Mouse (Mus musculus) G1E-ER4 (cell line): Measurements from ENCODE around the gene Snx14. TPM values are rescaled to one million over a fixed set of nuclear protein-coding genes. Genes with fewer than 3 reads are reported as not detected.
"Not testable (repeated sequence)": the region's sequence is repeated elsewhere in the genome, so short reads cannot be mapped to it uniquely, and the experiment has no call there.

Experiments used
- GATA1 ChIP-seq: IDR thresholded peaks from one replicate; pipeline ENCODE4 v1.8.0; 2012; ENCODE audit warnings: low read length, inconsistent platforms
- polyA plus RNA-seq: library from polyadenylated mRNA; stranded (reverse); fragments of >175 nt; gene quantifications from 2 replicates; pipeline ENCODE4 v1.2.3, GENCODE M21; 2012

Gene Snx14
- 7.6 and 11.3 TPM in 2 replicates for polyA plus RNA-seq

DNA sequence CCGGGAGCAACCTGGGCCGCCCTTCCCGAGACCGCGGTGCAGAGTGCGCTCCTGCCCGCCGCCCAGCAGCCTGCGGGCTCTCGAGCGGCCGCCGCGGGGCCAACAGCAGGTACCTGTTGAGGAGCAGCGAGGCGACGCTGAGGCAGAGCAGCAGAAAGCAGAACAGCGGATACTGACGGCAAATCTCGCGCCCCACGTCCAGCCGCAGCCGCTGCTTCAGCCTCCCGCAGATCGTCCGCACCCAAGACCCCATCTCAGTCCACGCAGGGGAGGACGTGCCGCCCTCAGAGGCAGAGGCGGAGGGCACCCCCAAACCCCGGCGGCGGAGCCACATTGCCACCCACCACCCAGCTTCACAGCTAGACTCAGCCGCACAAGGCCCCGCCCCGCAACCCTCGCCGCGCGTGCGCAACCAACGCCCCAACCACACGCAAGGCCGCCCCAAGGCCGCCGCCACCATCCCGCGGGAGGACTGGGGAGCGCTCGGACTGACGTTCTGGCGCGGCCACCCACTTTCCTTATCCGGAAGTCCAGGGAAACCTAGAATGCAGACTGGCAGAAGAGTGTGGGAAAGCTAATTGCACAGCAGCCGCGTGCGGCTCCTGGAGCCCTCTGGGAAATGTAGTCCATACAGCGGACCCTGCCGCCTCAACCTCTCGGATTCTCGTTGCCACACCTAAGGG is at the start of gene Snx14:
Gene Snx14, minus strand, starts transcription at position 404 of the 683 bp plus-strand sequence.
- TF ChIP-seq GATA1 = no peak

GRCm38 (mm10) chr9:88484531-88484930 is 45.8 kb upstream of the Snx14 start:
- TF ChIP-seq GATA1 = no peak

DNA sequence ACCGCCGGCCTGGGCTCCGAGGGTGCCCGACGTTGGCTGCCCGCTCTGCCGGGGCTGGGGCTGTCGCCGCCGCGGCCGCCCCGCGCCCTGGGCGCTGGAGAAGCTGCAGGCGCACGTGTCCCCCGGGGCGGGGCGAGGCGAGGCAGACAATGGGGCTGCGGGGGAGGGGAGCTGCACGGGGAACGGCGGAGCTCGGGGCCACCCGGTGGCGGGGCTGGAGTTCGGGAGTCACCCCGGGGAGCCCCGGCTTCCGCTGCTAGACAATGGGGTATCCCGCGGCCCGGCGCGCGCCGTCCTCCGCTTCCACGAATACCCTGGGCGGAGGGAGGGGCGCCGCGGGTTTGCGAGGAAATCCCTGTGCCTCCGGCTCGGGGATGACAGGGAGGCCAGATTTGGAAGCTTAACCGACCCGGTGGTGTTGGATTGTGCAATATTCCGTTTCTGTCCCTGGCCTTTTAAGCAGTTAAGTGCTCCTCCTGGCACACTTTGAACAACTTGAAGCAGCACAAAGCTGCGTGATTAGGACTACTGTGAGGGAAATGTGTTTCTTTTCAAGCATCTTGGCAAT is 44.2 kb upstream of the Snx14 start:
- no peak for TF ChIP-seq GATA1

- TF ChIP-seq GATA1 = not testable (repeated sequence)
Measured at GRCm38 (mm10) chr9:88482230-88482828, 43.6 kb upstream of the Snx14 start, which contains the start of gene Syncrip. TSS of gene Syncrip (minus strand) at chr9:88482574.

DNA sequence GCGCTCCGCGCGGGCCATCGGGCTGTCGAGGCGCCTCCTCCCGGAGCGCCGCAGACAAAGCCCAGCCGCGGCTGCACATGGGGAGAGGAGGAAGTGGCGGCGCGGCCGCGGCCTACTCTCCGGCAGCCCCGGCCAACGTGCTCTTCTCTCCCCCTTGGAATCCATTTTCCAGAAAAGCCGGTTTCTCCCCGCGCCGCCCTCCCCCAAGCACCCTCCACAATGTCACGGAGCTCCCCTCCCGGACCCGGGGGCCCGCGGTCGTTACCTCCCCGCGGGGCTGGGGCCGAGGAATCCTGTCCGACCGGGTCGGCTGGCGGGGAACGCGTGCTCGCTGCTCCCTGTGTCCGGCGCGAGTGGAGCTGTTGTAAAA is 43.0 kb upstream of the Snx14 start:
- TF ChIP-seq GATA1 = no peak

- TF ChIP-seq GATA1 = no peak
Measured at GRCm38 (mm10) chr9:88481061-88481790, 42.5 kb upstream of the Snx14 start.

DNA sequence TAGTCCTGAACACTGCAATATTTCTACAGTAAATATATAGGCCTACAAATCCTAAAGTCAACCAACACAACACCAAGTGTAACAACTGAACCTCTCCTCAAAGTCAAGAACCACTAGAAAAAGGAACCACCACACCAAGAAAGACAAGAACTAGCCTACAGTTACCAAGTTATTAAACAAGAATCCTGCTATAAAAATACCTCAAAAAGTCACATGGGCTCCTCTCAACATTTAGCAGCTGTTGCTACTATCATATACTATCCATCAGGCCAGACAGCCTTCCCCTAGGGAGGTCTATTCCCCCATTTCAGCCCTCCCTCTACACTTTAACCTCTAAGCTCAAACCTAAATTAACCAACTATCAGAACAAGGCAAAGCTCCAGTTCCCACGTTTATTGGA is 41.4 kb upstream of the Snx14 start:
- no peak for TF ChIP-seq GATA1

- no peak for TF ChIP-seq GATA1
Measured at GRCm38 (mm10) chr9:88476138-88476537, 37.4 kb upstream of the Snx14 start.

GRCm38 (mm10) chr9:88439991-88440390 is 1.2 kb upstream of the Snx14 start:
- no peak for TF ChIP-seq GATA1

DNA sequence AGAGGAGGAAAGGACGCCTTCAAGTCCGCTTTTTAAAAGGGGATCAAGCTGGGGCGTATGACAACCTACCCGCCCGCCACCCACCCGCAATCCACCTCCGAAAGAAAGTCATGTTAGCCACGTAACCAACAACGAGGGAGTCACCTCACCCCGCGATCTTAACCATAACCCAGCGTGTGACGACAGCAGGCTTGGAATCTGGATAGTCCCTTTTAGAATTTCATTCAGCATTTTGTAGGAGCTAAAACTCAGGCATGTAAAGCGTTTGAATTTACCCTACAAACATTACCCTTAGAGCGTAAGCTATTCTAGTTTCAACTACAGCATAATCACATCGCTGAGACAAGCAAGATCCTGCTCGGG is 461 bp upstream of the Snx14 start:
- no peak for TF ChIP-seq GATA1

GRCm38 (mm10) chr9:88438237-88438554 is 562 bp downstream of the Snx14 start:
- no peak for TF ChIP-seq GATA1

DNA sequence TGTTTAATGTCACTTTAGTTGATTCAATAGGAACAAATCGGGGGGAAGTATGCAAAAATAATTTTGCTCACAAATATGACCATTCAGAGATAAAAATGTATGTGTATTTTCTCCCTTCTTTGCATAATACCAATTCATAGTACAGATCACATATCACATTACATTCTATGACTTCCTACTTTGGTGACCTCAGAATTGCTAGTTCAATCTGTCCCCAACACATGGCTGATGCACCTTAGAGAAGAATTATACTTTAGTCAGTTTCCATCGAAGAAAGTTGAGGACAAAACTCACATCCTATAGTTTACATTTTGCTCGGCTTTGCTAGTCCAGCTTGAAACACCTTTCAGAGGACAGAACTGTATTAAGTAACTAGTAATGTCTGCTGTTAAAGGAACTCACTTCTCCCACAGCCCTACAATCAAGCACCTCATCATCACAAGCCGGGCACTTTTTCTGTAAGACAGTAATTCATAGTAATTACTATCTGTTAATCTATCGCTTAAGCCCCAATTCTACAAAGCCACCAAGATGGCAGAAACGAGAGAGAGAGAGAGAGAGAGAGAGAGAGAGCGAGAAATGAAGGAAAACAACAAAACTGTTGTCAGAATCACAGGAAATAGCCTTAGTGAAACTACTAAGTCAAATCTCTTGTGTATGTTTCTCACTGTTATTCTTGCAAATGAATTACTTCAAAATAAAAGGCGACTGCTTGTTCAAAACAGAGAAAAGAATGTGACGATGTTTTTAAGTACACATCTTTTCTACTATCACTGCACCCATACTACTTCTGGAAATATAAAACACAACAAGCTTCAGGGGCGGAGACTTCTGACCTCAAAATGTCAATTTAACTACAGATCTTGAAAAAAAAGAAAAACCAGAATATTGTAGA is 1.2 kb downstream of the Snx14 start:
- TF ChIP-seq GATA1 = no peak

DNA sequence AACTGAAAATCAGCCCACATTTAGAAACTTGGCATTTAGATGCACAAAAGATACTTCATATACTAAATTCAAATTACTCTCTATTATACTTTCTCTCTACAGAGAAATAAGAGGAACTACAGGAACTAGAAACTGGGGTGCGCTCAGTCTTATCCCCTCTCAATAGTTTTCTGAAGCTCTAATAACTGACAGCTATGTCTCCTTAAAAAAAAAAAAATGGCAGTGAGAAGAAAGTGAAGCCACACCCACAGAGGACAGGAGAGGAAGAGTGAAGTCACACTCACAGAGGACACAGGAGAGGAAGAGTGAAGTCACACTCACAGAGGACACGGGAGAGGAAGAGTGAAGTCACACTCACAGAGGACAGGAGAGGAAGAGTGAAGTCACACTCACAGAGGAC is 14.4 kb downstream of the Snx14 start:
- TF ChIP-seq GATA1 = no peak

- TF ChIP-seq GATA1 = no peak
Measured at GRCm38 (mm10) chr9:88422428-88422827, 16.3 kb downstream of the Snx14 start.

- TF ChIP-seq GATA1 = no peak
Measured at GRCm38 (mm10) chr9:88416752-88417151, 22.0 kb downstream of the Snx14 start.
